Mouse (Mus musculus): ENCODE results near the gene Pde3b. TPM values are rescaled to one million over a fixed set of nuclear protein-coding genes. Genes with fewer than 3 reads are reported as not detected.
"Not testable (repeated sequence)": the region's sequence is repeated elsewhere in the genome, so short reads cannot be mapped to it uniquely, and the experiment has no call there.

Pde3b gene
- polyA plus RNA-seq, 1 experiment from 2014 or later, result 9.2 TPM

DNA sequence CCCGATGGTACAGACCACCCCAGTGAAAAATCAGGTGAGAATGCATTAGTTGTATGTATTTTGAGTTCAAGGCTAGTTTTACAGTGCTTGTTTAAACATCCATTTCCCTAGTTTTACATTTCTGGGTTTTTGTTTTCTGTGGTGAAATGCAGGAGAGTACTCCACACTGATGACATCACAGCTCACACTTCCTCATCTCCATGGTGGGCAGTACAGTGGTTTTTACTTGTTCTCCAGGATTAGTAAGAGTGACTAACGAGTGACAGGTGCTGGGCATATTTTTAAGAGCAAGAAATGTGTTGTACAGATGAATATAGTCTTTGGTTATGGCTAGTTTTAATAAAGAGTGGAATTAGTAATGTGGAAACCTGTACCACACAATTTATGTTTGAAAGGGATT is 93.8 kb downstream of the Pde3b start:
- H3K27ac ChIP-seq, result no peak overlapping the region
- WGBS (ENCODE audit: missing documents), result 53% methylated on average over 2 of the region's 2 CpGs
- no peaks in the 10 kb centered on the region for H3K79me2 ChIP-seq (ENCODE audit: inconsistent target)
- H3K36me3 ChIP-seq (ENCODE audit: inconsistent target), result no peaks in the 10 kb centered on the region
- no peak overlapping the region for H3K4me3 ChIP-seq (ENCODE audit: inconsistent target)

DNA sequence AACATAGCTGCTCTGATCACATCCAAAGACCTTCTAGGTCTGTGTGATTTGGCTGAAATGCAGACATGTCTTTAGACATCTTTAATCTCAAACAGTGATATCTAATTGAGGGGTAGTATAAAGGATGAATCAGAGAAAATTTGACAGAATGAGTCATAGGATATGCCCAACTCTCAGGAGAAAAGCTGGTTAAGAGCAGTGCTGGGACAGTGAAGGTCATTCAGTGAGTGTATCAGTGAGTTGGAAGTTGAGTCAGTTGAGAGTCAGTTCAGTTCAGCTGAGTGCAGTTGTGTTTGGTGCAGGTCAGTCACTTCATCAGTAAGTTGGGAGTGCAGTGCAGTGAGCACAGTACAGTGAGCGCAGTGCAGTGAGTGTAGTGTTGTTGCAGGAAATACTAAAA is 105.0 kb downstream of the Pde3b start:
- Histone ChIP-seq H3K79me2 (ENCODE audit: inconsistent target) (no peaks in the 10 kb centered on the region), H3K36me3 (ENCODE audit: inconsistent target) (no peaks in the 10 kb centered on the region), H3K4me3 (ENCODE audit: inconsistent target) (no peak overlapping the region), H3K27ac (no peak overlapping the region)
- WGBS (ENCODE audit: missing documents), result 90% methylated on average over 1 of the region's 1 CpGs

- Histone ChIP-seq H3K4me3 (ENCODE audit: inconsistent target) (no peak overlapping the region), H3K27ac (peak overlapping the region; percentile 29), H3K36me3 (ENCODE audit: inconsistent target) (no peaks in the 10 kb centered on the region), H3K79me2 (ENCODE audit: inconsistent target) (no peaks in the 10 kb centered on the region)
- 8% methylated on average over 1 of the region's 1 CpGs for WGBS (ENCODE audit: missing documents)
Measured at GRCm38 (mm10) chr7:114526245-114526644, 111.2 kb downstream of the Pde3b start.

- Histone ChIP-seq H3K79me2 (ENCODE audit: inconsistent target) (no peaks in the 10 kb centered on the region), H3K27ac (no peak overlapping the region), H3K36me3 (ENCODE audit: inconsistent target) (0 out of 2 replicates have a peak, but pooled peaks cover 4% of the 10 kb centered on the region), H3K4me3 (ENCODE audit: inconsistent target) (no peak overlapping the region)
- 100% methylated on average over 1 of the region's 1 CpGs for WGBS (ENCODE audit: missing documents)
Measured at GRCm38 (mm10) chr7:114536179-114536578, 121.1 kb downstream of the Pde3b start.

DNA sequence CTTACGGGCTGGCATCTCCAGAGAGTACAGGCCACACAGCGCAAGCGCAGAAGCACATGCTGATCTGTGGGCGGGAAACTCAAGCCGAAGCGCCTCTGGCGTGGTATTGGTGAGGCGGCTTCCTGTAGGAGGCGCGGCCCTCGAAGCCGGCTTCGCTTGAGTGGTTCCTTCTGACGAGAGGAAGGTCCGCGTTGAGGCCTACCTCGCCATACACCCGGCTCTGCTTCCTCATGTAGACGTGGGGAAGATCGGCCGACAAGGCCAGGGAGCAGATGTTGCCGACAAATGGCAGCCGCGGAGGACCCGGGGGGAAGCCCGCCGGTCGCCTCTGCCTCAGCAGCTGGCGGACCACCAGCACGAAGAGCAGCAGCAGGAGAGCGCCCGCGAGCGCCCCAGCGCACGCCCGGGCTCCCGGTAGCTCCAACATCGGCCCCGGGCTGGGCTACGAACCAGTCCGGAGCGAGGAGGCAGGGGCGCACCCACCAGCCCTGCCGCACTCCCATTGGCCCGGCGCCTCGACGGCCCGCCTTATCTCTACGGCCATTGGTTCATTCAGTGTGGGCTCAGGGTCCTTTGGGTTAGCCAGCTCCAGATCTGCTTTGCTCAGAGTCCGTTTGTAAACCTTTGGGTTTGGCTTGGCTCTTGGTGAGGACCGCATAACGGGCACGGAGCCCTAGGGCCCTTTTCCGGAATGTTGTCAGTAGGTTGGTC is 147.6 kb downstream of the Pde3b start, which contains the start of gene Cyp2r1:
TSS of gene Cyp2r1 (minus strand) at position 442 of the 711 bp plus-strand sequence.
- H3K36me3 ChIP-seq (ENCODE audit: inconsistent target), result no peaks in the 10 kb centered on the region
- H3K79me2 ChIP-seq (ENCODE audit: inconsistent target), result no peaks in the 10 kb centered on the region
- H3K27ac ChIP-seq, result no peak within 1 kb of the TSS
- WGBS (ENCODE audit: missing documents), result 13% methylated on average over 56 of the region's 56 CpGs
- no peak within 1 kb of the TSS for H3K4me3 ChIP-seq (ENCODE audit: inconsistent target)

GRCm38 (mm10) chr7:114573866-114574265 is 158.8 kb downstream of the Pde3b start:
- not testable (repeated sequence) for H3K79me2 ChIP-seq (ENCODE audit: inconsistent target); H3K36me3 ChIP-seq (ENCODE audit: inconsistent target); H3K4me3 ChIP-seq (ENCODE audit: inconsistent target); H3K27ac ChIP-seq
- WGBS (ENCODE audit: missing documents), result 86% methylated on average over 3 of the region's 4 CpGs

DNA sequence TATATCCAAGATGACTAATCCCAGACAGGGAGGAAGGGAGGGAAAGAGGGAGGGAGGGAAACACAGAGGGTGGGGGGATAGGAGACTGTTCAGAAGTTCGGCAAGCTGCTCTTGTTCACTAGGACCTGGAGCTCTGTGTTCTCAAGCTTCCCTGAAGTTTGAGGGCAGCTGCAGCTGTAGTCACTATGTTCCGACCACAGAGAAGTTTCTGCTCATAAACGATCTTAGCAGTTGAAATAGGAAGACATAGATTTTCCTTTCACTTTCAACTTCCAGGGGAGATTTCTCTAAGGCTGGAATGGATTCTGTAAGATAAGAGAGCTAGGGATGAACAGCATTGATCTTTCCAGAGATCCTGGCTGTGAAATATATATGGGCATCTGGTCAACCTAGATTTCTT is 161.8 kb downstream of the Pde3b start:
- Histone ChIP-seq H3K79me2 (ENCODE audit: inconsistent target) (no peaks in the 10 kb centered on the region), H3K27ac (no peak overlapping the region), H3K36me3 (ENCODE audit: inconsistent target) (no peaks in the 10 kb centered on the region), H3K4me3 (ENCODE audit: inconsistent target) (no peak overlapping the region; the same call in 1 of the 2 replicates)
- WGBS (ENCODE audit: missing documents), result 8% methylated on average over 3 of the region's 3 CpGs

DNA sequence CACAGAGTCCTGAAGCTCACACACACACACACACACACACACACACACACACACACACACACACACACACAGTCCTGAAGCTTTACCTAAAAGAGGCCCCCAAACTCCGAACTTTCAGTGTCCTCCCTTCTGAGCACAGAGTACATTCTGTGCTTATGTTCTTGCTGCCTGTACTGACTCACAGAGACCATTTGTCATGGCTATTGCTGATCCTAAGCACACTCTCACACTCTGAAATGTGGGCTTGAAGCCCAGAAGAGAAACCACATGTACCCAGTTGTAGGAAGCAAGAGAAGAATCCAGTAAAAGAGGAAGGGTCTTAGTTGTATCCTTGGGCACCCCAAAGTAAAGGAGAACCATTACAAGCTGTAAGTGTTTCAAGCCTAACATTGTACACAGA is 162.6 kb downstream of the Pde3b start:
- WGBS (ENCODE audit: missing documents), result 50% methylated on average over 1 of the region's 1 CpGs

DNA sequence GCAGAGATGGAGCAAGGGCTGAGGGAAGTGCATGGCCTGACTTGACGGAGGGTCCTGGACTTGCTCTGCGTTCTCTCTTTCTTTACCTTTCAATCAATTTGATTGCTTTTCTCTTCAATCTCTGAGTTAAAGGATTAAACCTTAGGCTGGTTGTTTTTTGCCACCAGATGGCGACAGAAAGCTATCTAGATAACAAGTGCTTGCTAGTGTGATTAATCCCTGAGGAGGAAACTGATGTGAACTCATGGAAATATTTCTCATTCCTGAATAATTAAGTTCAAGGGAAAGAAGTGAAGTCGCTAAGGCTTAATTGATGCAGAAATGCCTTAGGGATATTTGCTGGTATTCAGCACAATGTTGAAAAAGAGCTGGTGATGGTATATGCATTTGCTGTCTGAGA is 165.3 kb downstream of the Pde3b start:
- WGBS (ENCODE audit: missing documents), result 19% methylated on average over 4 of the region's 4 CpGs
- Histone ChIP-seq H3K79me2 (ENCODE audit: inconsistent target) (no peaks in the 10 kb centered on the region), H3K4me3 (ENCODE audit: inconsistent target) (no peak overlapping the region), H3K27ac (no peak overlapping the region), H3K36me3 (ENCODE audit: inconsistent target) (no peaks in the 10 kb centered on the region)

More for the DNA sequence above, 162.6 kb downstream of the Pde3b start:
- Histone ChIP-seq H3K4me3 (ENCODE audit: inconsistent target) (no peak overlapping the region), H3K27ac (no peak overlapping the region), H3K79me2 (ENCODE audit: inconsistent target) (no peaks in the 10 kb centered on the region), H3K36me3 (ENCODE audit: inconsistent target) (no peaks in the 10 kb centered on the region)

- Histone ChIP-seq H3K27ac (no peak overlapping the region), H3K79me2 (ENCODE audit: inconsistent target) (no peaks in the 10 kb centered on the region), H3K36me3 (ENCODE audit: inconsistent target) (no peaks in the 10 kb centered on the region), H3K4me3 (ENCODE audit: inconsistent target) (no peak overlapping the region)
- WGBS (ENCODE audit: missing documents), result 79% methylated on average over 5 of the region's 5 CpGs
Measured at GRCm38 (mm10) chr7:114581200-114581599, 166.1 kb downstream of the Pde3b start.

- Histone ChIP-seq H3K27ac (no peak overlapping the region), H3K79me2 (ENCODE audit: inconsistent target) (no peaks in the 10 kb centered on the region), H3K4me3 (ENCODE audit: inconsistent target) (no peak overlapping the region), H3K36me3 (ENCODE audit: inconsistent target) (no peaks in the 10 kb centered on the region)
- 74% methylated on average over 2 of the region's 2 CpGs for WGBS (ENCODE audit: missing documents)
Measured at GRCm38 (mm10) chr7:114582441-114582840, 167.4 kb downstream of the Pde3b start.

Other genes starting within 250 kb of the Pde3b start
- 90.4 to 109 TPM (median 90.6 TPM) in 3 replicates for gene Copb1, start 160.6 kb upstream of the Pde3b start, polyA plus RNA-seq (2018)
- 137 to 223 TPM (median 152 TPM) in 3 replicates for gene Psma1, start 139.2 kb upstream of the Pde3b start, polyA plus RNA-seq (2018)
- gene Cyp2r1, start 147.7 kb downstream of the Pde3b start, polyA plus RNA-seq (2018), result 0.52 to 0.93 TPM (median 0.76 TPM) in 3 replicates
- gene Calca, start 221.1 kb downstream of the Pde3b start, polyA plus RNA-seq (2018), result not detected in 3 replicates

All from macrophage (primary cell).